8 mouse cellular contexts compared by ENCODE assay signal in the genomic region with DNA sequence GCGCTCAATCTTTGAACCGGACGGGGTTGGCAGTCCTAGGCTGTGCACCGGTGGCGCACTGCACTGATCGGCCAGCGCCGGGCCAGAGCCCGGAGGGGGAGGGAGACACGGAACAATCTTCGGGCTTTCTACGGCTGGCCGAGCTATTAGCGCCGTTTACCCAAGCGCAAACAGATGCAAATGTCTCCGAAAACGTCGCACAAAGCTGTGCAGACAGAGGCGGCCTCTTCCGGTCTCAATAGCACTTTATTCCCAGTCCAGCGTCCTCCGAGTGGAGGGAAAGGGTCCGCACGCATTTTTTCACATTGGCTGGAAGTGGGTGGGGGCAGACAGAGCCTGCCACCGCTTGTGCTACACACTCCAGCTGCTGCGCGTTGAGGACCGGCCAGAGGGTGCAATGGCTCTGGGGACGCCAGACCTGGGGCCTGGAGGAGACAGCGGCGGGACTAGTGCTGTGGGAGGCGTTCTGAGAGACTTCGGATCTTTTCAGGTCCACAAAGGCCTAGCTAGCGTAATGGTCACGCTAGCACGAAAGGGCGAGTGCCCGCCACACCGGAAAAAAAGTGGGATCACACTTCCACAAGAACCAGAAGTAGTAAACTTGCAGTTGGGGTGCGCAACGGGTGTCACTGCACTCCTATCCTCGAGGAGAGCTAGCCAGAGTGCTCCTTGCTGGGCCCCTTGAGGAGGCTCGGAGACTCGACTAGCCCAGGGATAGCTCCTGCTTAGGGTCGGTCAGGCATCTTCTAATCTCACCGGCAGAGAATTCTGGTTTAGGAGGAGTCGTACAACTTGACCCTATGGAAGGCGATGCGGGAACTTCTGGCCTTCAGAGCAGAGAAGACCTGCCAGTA. TPM values are rescaled to one million over a fixed set of nuclear protein-coding genes. Genes with fewer than 3 reads are reported as not detected.
DNase-seq lines count a peak whose midpoint lies in the region; ATAC-seq lines count a peak whose summit lies in the region.

No protein-coding gene starts in this region.

- H3K27ac ChIP-seq in heart, embryonic 16.5 days (ENCODE audit: low read length), result no peak overlapping the region
- no peak overlapping the region for H3K27ac ChIP-seq in neural tube, embryonic 14.5 days (ENCODE audit: low read depth, low read length)

- DNase-seq in cerebellum, postnatal 10 days, result peak; percentile 49
- DNase-seq in cerebellum, adult 11-12 months, result no peak
- DNase-seq in embryo, embryonic 10 days (ENCODE audit: low spot score), result peak; percentile 75
- peak; percentile 34 to 62 for DNase-seq in layer of hippocampus, postnatal 14 days (ENCODE audit: low spot score in 2 of 2)
- DNase-seq in thymus, postnatal 4 days, result no peak
- DNase-seq in cerebellum, postnatal 36 days, result no peak

- no peaks in the 10 kb centered on the region for H3K36me3 ChIP-seq in heart, embryonic 16.5 days (ENCODE audit: control insufficient read depth, insufficient read depth)
- no peaks in the 10 kb centered on the region for H3K36me3 ChIP-seq in neural tube, embryonic 14.5 days (ENCODE audit: control insufficient read depth, insufficient read depth, low read length)

- 2% methylated on average over 50 of the region's 50 CpGs for WGBS in heart, embryonic 16.5 days
- 2% methylated on average over 50 of the region's 50 CpGs for WGBS in neural tube, embryonic 14.5 days

- H3K9me3 ChIP-seq in heart, embryonic 16.5 days (replicated peaks; ENCODE audit: control insufficient read depth, low read length), result no peaks in the 10 kb centered on the region
- no peaks in the 10 kb centered on the region for H3K9me3 ChIP-seq in neural tube, embryonic 14.5 days (ENCODE audit: control insufficient read depth, low read length)

- H3K4me1 ChIP-seq in heart, embryonic 16.5 days (ENCODE audit: control insufficient read depth, insufficient read depth, low read length), result peaks cover 14% of the 10 kb centered on the region
- peaks cover 13% of the 10 kb centered on the region; the same call in 1 of the 2 replicates for H3K4me1 ChIP-seq in neural tube, embryonic 14.5 days (ENCODE audit: control insufficient read depth, insufficient read depth, low read length)

- H3K9ac ChIP-seq in heart, embryonic 16.5 days (ENCODE audit: low read length), result no peak overlapping the region
- H3K9ac ChIP-seq in neural tube, embryonic 14.5 days (replicated peaks; ENCODE audit: low read depth, low read length), result peak overlapping the region; percentile 11; the same call in 1 of the 2 replicates

- no peak for ATAC-seq in heart, embryonic 16.5 days (replicated peaks; ENCODE audit: extremely low read depth, insufficient read depth, low FRiP score)
- peak; percentile 62 for ATAC-seq in neural tube, embryonic 14.5 days (ENCODE audit: low read depth)

- peaks cover 87% of the 10 kb centered on the region for H3K27me3 ChIP-seq in heart, embryonic 16.5 days (ENCODE audit: control insufficient read depth, insufficient read depth, low read length)
- peaks cover 24% of the 10 kb centered on the region for H3K27me3 ChIP-seq in neural tube, embryonic 14.5 days (ENCODE audit: control insufficient read depth, insufficient read depth, low read length)

- H3K4me2 ChIP-seq in heart, embryonic 16.5 days (ENCODE audit: low read depth, low read length), result peak overlapping the region; percentile 68
- peak overlapping the region; percentile 64 for H3K4me2 ChIP-seq in neural tube, embryonic 14.5 days (ENCODE audit: low read depth, low read length)

- peak overlapping the region; percentile 43 for H3K4me3 ChIP-seq in heart, embryonic 16.5 days (ENCODE audit: low read length)
- peak overlapping the region; percentile 30 for H3K4me3 ChIP-seq in neural tube, embryonic 14.5 days (ENCODE audit: low read depth, low read length)

RNA-seq across cellular contexts. Expression of a gene that starts 29.7 kb away (rescaled TPM):
- not detected in 2 replicates for polyA plus RNA-seq in heart, embryonic 16.5 days (2015; fragmentation: Nextera tagmentation; extraction: Ambion mirVana)
- not detected for total RNA-seq in layer of hippocampus, postnatal 14 days (2021)
- polyA plus RNA-seq in neural tube, embryonic 14.5 days (2014; fragmentation: Nextera tagmentation; extraction: Ambion mirVana), result 0.15 and 0.16 TPM in 2 replicates

RNA-seq across cellular contexts. Expression of a gene that starts 43.5 kb away (rescaled TPM):
- polyA plus RNA-seq in heart, embryonic 16.5 days (2015; fragmentation: Nextera tagmentation; extraction: Ambion mirVana), result 1.4 and 2.3 TPM in 2 replicates
- 1 to 10 TPM; 1.7 to 1.8 TPM for total RNA-seq in layer of hippocampus, postnatal 14 days (2021)
- polyA plus RNA-seq in neural tube, embryonic 14.5 days (2014; fragmentation: Nextera tagmentation; extraction: Ambion mirVana), result 0.28 and 0.68 TPM in 2 replicates

Comparison
In these comparisons a context has a peak if more than half of its experiments do, and no peak if none do; other contexts are left out.
1. DNase-seq: peak in cerebellum, postnatal 10 days (2 of 2), embryo, embryonic 10 days (single experiment) and layer of hippocampus, postnatal 14 days (2 of 2); none in cerebellum, adult 11-12 months (single experiment), thymus, postnatal 4 days (single experiment) and cerebellum, postnatal 36 days (0 of 2).